Mouse (Mus musculus) liver, adult 2 months (tissue): ENCODE data around the gene Apbb2. TPM values are rescaled to one million over a fixed set of nuclear protein-coding genes. Genes with fewer than 3 reads are reported as not detected.

Source experiments
- DNase-seq: peaks from one replicate; pipeline ENCODE4 v3.0.0-alpha.2; 2011; ENCODE audit warnings: low read depth, low spot score; ENCODE audit errors: extremely low read depth
- H3K27ac ChIP-seq: fragments of 200-500 bp; replicated peaks from 2 replicates; pipeline ENCODE4 v1.5.1; 2012; ENCODE audit warnings: low read depth, mild to moderate bottlenecking, control low read depth, inconsistent platforms, low read length; ENCODE audit not compliant: insufficient read depth
- H3K27me3 ChIP-seq: fragments of 200-500 bp; 2 replicates; pipeline ENCODE4 v1.6.1; 2012; ENCODE audit warnings: mild to moderate bottlenecking, moderate library complexity, low read length, inconsistent platforms; ENCODE audit not compliant: control insufficient read depth, insufficient read depth
- H3K36me3 ChIP-seq: fragments of 200-500 bp; 2 replicates; pipeline ENCODE4 v1.6.1; 2012; ENCODE audit warnings: low read length, inconsistent platforms; ENCODE audit not compliant: control insufficient read depth, insufficient read depth
- H3K4me1 ChIP-seq: fragments of 200-500 bp; 2 replicates; pipeline ENCODE4 v1.6.1; 2011; ENCODE audit warnings: low read length; ENCODE audit not compliant: control insufficient read depth, insufficient read depth
- H3K4me3 ChIP-seq: fragments of 200-500 bp; 2 replicates; pipeline ENCODE4 v1.5.1; 2011; ENCODE audit warnings: low read depth, mild to moderate bottlenecking, control low read depth, low read length, moderate library complexity; ENCODE audit not compliant: insufficient read depth
- H3K79me2 ChIP-seq: fragments of 200-500 bp; 2 replicates; pipeline ENCODE4 v1.6.1; 2012; ENCODE audit warnings: inconsistent platforms, mild to moderate bottlenecking, low read length, moderate library complexity; ENCODE audit not compliant: control insufficient read depth, insufficient read depth
- H3K9ac ChIP-seq: fragments of 200-500 bp; 2 replicates; pipeline ENCODE4 v1.6.1; 2012; ENCODE audit warnings: low read depth, mild to moderate bottlenecking, control low read depth, inconsistent platforms, low read length
- CTCF ChIP-seq: fragments of 200-500 bp; IDR thresholded peaks from 2 replicates; pipeline ENCODE4 v1.5.1; 2011; ENCODE audit warnings: low read depth, low read length, control low read depth
- POLR2A ChIP-seq: fragments of 200-500 bp; IDR thresholded peaks from 2 replicates; pipeline ENCODE4 v1.6.1; 2011; ENCODE audit warnings: low read length, control low read depth; ENCODE audit not compliant: insufficient read depth; ENCODE audit errors: extremely low read depth
- WGBS: fragments of 180-500 bp; shearing (Covaris S2); methylation state at CpG from one replicate; pipeline ENCODE4 v1.1.7; 2018; 5-methylcytosine and 5-hydroxymethylcytosine counted together
- polyA plus RNA-seq: library from polyadenylated mRNA; depleted of rRNA; stranded (reverse); fragments of >200 nt; gene quantifications from 2 replicates; pipeline ENCODE4 v1.2.3, GENCODE M21; 2012
- total RNA-seq: library from RNA; depleted of rRNA; stranded (reverse); fragments of >200 nt; gene quantifications from 2 replicates; pipeline ENCODE4 v1.2.3, GENCODE M21; 2014

Apbb2 gene
- total and polyA plus RNA-seq, 2 experiments: 1.4 to 5.3 TPM

DNA sequence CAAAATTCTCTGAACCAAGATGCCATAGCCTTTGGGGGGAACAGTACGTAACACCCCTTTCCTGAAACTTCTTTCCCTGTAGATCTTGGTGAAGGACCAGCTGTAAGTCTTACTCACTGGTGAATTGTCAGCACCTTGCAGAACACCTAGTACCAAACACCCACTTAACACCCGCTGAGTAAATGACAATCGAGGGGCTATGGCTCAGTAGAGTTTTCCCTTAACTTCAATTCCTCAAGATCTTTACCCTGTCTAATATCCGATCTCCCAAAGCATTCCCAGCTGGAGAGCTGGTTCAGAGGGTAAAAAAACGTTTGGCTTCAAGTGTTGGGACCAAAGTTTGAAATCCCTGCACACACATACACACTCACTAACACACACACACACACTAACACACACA is 109.4 kb downstream of the Apbb2 start:
- Histone ChIP-seq H3K27ac (no peak overlapping the region), H3K36me3 (no peaks in the 10 kb centered on the region), H3K79me2 (peaks cover 3% of the 10 kb centered on the region; the same call in 1 of the 2 replicates), H3K4me3 (no peak overlapping the region), H3K27me3 (no peaks in the 10 kb centered on the region), H3K9ac (no peak overlapping the region), H3K4me1 (peaks cover 4% of the 10 kb centered on the region; the same call in 1 of the 2 replicates)
- DNase-seq: no peak
- 86% methylated on average over 5 of the region's 5 CpGs for WGBS
- no peak for TF ChIP-seq CTCF
- no peak for TF ChIP-seq POLR2A

DNA sequence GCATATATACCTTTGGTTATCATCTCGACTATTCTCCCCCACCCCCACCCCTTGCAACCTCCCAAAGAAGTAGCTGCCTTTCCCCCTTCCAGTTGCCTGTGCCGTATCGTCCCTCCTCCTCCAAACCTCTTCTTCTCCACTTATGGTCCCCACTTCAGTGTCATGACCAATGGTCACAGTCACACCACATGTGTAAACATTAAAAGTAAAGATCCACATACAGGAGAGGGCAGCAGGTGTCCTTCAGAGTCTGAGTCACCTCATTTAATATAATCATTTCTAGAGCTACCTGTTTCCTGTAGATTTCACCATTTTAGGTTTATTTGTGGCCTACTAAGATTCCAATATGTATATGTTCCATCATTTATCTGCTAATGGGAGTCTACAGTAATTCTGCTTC is 113.0 kb downstream of the Apbb2 start:
- no peak overlapping the region for H3K9ac ChIP-seq
- peaks cover 13% of the 10 kb centered on the region for H3K4me1 ChIP-seq
- peaks cover 3% of the 10 kb centered on the region; the same call in 1 of the 2 replicates for H3K79me2 ChIP-seq
- H3K36me3 ChIP-seq: no peaks in the 10 kb centered on the region
- H3K27ac ChIP-seq: no peak overlapping the region
- WGBS: 80% methylated on average over 3 of the region's 3 CpGs
- H3K27me3 ChIP-seq: no peaks in the 10 kb centered on the region
- no peak for DNase-seq
- no peak for TF ChIP-seq POLR2A
- TF ChIP-seq CTCF: no peak
- H3K4me3 ChIP-seq: no peak overlapping the region

DNA sequence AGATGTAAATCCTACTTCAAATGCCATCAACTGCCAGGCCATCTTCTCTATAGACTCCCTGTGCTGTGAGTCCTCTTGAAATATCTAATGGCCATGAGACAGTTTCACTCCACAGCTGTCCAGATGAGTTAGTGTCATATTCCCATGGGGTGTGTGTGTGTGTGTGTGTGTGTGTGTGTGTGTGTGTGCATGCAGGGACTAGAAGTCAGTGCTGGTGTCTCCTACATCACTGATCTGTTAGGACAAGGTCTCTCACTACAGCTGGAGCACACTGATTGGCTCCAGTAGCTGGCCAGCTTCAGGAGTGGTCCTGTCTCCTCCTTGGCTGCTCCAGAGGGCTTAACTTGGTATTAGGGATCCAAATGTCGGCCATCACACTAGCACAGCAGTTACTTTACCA is 113.5 kb downstream of the Apbb2 start:
- H3K27ac ChIP-seq: no peak overlapping the region
- no peak overlapping the region for H3K4me3 ChIP-seq
- H3K79me2 ChIP-seq: peaks cover 3% of the 10 kb centered on the region; the same call in 1 of the 2 replicates
- H3K27me3 ChIP-seq: no peaks in the 10 kb centered on the region
- no peak overlapping the region for H3K9ac ChIP-seq
- no peaks in the 10 kb centered on the region for H3K36me3 ChIP-seq
- no peak for TF ChIP-seq POLR2A
- no peak for TF ChIP-seq CTCF
- no peak for DNase-seq
- peaks cover 13% of the 10 kb centered on the region for H3K4me1 ChIP-seq
- 80% methylated on average over 1 of the region's 1 CpGs for WGBS

DNA sequence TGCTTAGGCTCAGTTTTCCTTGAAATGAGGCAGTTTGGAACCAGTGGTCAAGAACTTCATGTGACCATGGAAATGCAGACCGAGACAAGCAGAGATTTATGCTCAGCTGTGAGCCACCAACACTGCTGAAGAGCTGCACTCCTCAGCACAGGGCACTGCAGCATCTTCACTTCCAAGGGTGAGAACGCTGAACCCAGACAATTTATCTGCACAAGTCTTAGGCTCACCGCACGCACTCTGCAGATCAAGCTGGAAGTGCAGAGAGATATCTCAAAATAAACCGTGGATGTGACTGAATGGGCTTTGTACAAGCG is 114.2 kb downstream of the Apbb2 start:
- Histone ChIP-seq H3K79me2 (peaks cover 3% of the 10 kb centered on the region; the same call in 1 of the 2 replicates), H3K9ac (no peak overlapping the region), H3K27ac (no peak overlapping the region), H3K4me3 (no peak overlapping the region), H3K27me3 (no peaks in the 10 kb centered on the region), H3K4me1 (peaks cover 13% of the 10 kb centered on the region), H3K36me3 (no peaks in the 10 kb centered on the region)
- DNase-seq: no peak
- 57% methylated on average over 6 of the region's 6 CpGs for WGBS
- no peak for TF ChIP-seq POLR2A
- TF ChIP-seq CTCF: no peak

DNA sequence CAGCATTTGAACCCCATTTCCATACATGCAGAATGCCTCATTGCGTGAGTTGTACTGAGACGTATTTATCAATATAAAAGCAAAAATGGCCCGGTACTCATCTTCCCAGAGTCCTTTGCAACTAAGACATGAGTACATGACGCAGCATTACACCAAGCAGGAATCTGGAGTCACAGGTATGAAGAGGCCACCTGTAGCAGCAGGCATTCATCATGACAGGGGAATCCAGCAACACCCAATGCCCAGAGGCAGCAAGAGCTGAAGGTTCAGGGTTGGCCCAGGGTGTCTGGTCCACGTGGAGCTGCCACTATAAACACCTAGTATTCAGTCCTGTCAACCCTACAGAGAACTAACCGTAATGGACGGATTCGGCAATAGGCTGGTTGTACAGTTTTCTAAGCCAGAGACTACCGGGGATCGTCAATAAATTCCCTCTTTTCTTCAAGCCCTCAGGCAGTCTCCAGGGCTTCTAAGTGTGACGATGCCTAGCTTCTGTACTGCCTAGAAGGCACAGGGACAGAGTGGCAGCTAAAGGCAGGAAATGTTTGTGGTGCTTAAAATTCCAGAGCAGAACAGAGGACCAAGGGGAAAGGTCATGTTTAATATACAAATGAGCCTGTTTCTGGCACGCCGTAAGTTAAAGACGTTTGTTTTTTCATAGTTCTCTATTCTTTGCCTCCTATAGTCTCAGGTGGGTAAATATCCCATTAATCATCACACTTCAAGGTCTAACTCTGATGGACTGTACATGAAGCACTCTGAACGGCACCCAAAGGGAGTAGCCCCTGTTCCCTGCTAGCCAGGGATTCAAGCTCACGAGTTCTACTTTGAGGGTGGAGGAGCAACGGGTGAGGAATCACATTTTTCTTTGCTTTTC is 114.8 kb downstream of the Apbb2 start:
- Histone ChIP-seq H3K9ac (no peak overlapping the region), H3K36me3 (no peaks in the 10 kb centered on the region), H3K27me3 (no peaks in the 10 kb centered on the region), H3K4me3 (no peak overlapping the region), H3K79me2 (peaks cover 3% of the 10 kb centered on the region; the same call in 1 of the 2 replicates), H3K4me1 (peaks cover 13% of the 10 kb centered on the region), H3K27ac (no peak overlapping the region)
- DNase-seq: peak; percentile 69
- TF ChIP-seq CTCF: no peak
- TF ChIP-seq POLR2A: no peak
- whole genome bisulfite sequencing: 32% methylated on average over 17 of the region's 17 CpGs

DNA sequence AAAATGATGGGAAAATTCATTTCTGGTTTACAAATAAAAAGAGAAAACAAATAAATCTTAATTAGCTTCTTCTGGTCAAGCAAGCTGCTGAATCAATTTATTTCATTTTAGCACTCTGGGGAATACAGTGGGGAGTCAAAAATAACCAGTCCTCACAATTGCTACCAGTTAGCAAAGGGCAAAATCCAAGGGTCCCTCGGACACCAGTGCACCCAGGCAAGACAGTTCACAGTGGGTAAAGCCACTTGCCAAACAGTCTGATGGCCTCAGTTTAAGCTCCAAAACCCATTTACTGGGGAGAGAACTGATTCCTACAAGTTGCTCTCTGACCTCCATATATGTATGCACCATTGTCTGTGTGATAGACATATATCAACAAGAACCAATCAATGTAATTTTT is 115.6 kb downstream of the Apbb2 start:
- TF ChIP-seq POLR2A: no peak
- TF ChIP-seq CTCF: no peak
- Histone ChIP-seq H3K27ac (no peak overlapping the region), H3K9ac (no peak overlapping the region), H3K4me3 (no peak overlapping the region), H3K36me3 (no peaks in the 10 kb centered on the region), H3K79me2 (peaks cover 3% of the 10 kb centered on the region; the same call in 1 of the 2 replicates), H3K4me1 (peaks cover 13% of the 10 kb centered on the region), H3K27me3 (no peaks in the 10 kb centered on the region)
- 27% methylated on average over 1 of the region's 1 CpGs for WGBS
- DNase-seq: peak; percentile 44
